Mouse (Mus musculus): ENCODE measurements at regions not wholly inside any gene's neighbourhood (a gene's known extent, or its start where the extent isn't known, plus 50 kb on each side); places are given as distances from the start of the nearest gene placed in this dataset.

GRCm38 (mm10) chr13:45250028-45250427, 139.5 kb upstream of the Mylip start:
- H3K27me3 ChIP-seq (ENCODE audit: control insufficient read depth, insufficient read depth, insufficient read length): peaks cover 4% of the 10 kb centered on the region
- TF ChIP-seq E2F4 (IDR thresholded peaks at IDR 0.05; ENCODE audit: insufficient read depth) (no peak), MAX (IDR thresholded peaks at IDR 0.05; ENCODE audit: low read depth) (no peak), MYOD1 (IDR thresholded peaks at IDR 0.05; ENCODE audit: control insufficient read depth in 1 of 3, insufficient read length in 2 of 3, low read depth in 2 of 3) (no peak), TCF3 (IDR thresholded peaks at IDR 0.05; ENCODE audit: insufficient read length, low read depth) (no peak), SRF (IDR thresholded peaks at IDR 0.05; ENCODE audit: control insufficient read depth, insufficient read length, low read depth) (no peak), POLR2A (IDR thresholded peaks at IDR 0.05; ENCODE audit: insufficient read length, low read depth) (no peak), POLR2AphosphoS2 (IDR thresholded peaks at IDR 0.05; ENCODE audit: insufficient read length, low read depth) (no peak), CEBPB (IDR thresholded peaks at IDR 0.05; ENCODE audit: insufficient read depth, poor library complexity, severe bottlenecking) (no peak), REST (IDR thresholded peaks at IDR 0.05; ENCODE audit: insufficient read depth, insufficient read length) (no peak), TCF12 (IDR thresholded peaks at IDR 0.05; ENCODE audit: insufficient read depth, poor library complexity, severe bottlenecking) (no peak), USF1 (IDR thresholded peaks at IDR 0.05; ENCODE audit: low read depth) (no peak), MYOG (IDR thresholded peaks at IDR 0.05; ENCODE audit: control insufficient read depth in 1 of 3, insufficient read depth in 1 of 3, insufficient read length in 2 of 3, low read depth in 2 of 3) (no peak)
- no peaks in the 10 kb centered on the region for H3K79me2 ChIP-seq (ENCODE audit: control insufficient read depth, insufficient read depth)
- H3K4me3 ChIP-seq: no peak overlapping the region
- H3ac ChIP-seq (ENCODE audit: control insufficient read depth, insufficient read length): no peak overlapping the region
- H3K4me2 ChIP-seq (ENCODE audit: low read depth): no peak overlapping the region
- no peaks in the 10 kb centered on the region for H3K36me3 ChIP-seq (ENCODE audit: control insufficient read depth, insufficient read depth)

GRCm38 (mm10) chr13:45251068-45251467, 138.5 kb upstream of the Mylip start:
- H3K79me2 ChIP-seq (ENCODE audit: control insufficient read depth, insufficient read depth): no peaks in the 10 kb centered on the region
- H3K4me3 ChIP-seq: no peak overlapping the region
- no peak overlapping the region for H3ac ChIP-seq (ENCODE audit: control insufficient read depth, insufficient read length)
- no peak overlapping the region for H3K4me2 ChIP-seq (ENCODE audit: low read depth)
- H3K36me3 ChIP-seq (ENCODE audit: control insufficient read depth, insufficient read depth): no peaks in the 10 kb centered on the region
- H3K27me3 ChIP-seq (ENCODE audit: control insufficient read depth, insufficient read depth, insufficient read length): peaks cover 4% of the 10 kb centered on the region
- TF ChIP-seq MYOG (IDR thresholded peaks at IDR 0.05; ENCODE audit: control insufficient read depth in 1 of 3, insufficient read depth in 1 of 3, insufficient read length in 2 of 3, low read depth in 2 of 3) (peak in 1 of 3 experiments; percentile 21), USF1 (IDR thresholded peaks at IDR 0.05; ENCODE audit: low read depth) (no peak), MYOD1 (IDR thresholded peaks at IDR 0.05; ENCODE audit: control insufficient read depth in 1 of 3, insufficient read length in 2 of 3, low read depth in 2 of 3) (peak in 1 of 3 experiments; percentile 9)

GRCm38 (mm10) chr13:45252126-45252525, 137.4 kb upstream of the Mylip start:
- H3K4me3 ChIP-seq: no peak overlapping the region
- H3ac ChIP-seq (ENCODE audit: control insufficient read depth, insufficient read length): no peak overlapping the region
- no peak for TF ChIP-seq USF1 (IDR thresholded peaks at IDR 0.05; ENCODE audit: low read depth)
- TF ChIP-seq SRF (IDR thresholded peaks at IDR 0.05; ENCODE audit: control insufficient read depth, insufficient read length, low read depth): no peak
- TF ChIP-seq POLR2A (IDR thresholded peaks at IDR 0.05; ENCODE audit: insufficient read length, low read depth): no peak
- TF ChIP-seq MYOD1 (IDR thresholded peaks at IDR 0.05; ENCODE audit: control insufficient read depth in 1 of 3, insufficient read length in 2 of 3, low read depth in 2 of 3): no peak
- TF ChIP-seq TCF12 (IDR thresholded peaks at IDR 0.05; ENCODE audit: insufficient read depth, poor library complexity, severe bottlenecking): no peak
- no peak for TF ChIP-seq TCF3 (IDR thresholded peaks at IDR 0.05; ENCODE audit: insufficient read length, low read depth)
- no peak for TF ChIP-seq REST (IDR thresholded peaks at IDR 0.05; ENCODE audit: insufficient read depth, insufficient read length)
- TF ChIP-seq MYOG (IDR thresholded peaks at IDR 0.05; ENCODE audit: control insufficient read depth in 1 of 3, insufficient read depth in 1 of 3, insufficient read length in 2 of 3, low read depth in 2 of 3): no peak
- no peak for TF ChIP-seq CEBPB (IDR thresholded peaks at IDR 0.05; ENCODE audit: insufficient read depth, poor library complexity, severe bottlenecking)
- TF ChIP-seq POLR2AphosphoS2 (IDR thresholded peaks at IDR 0.05; ENCODE audit: insufficient read length, low read depth): no peak
- TF ChIP-seq E2F4 (IDR thresholded peaks at IDR 0.05; ENCODE audit: insufficient read depth): no peak
- TF ChIP-seq MAX (IDR thresholded peaks at IDR 0.05; ENCODE audit: low read depth): no peak
- H3K4me2 ChIP-seq (ENCODE audit: low read depth): no peak overlapping the region
- no peaks in the 10 kb centered on the region for H3K79me2 ChIP-seq (ENCODE audit: control insufficient read depth, insufficient read depth)
- peaks cover 4% of the 10 kb centered on the region for H3K27me3 ChIP-seq (ENCODE audit: control insufficient read depth, insufficient read depth, insufficient read length)
- no peaks in the 10 kb centered on the region for H3K36me3 ChIP-seq (ENCODE audit: control insufficient read depth, insufficient read depth)

GRCm38 (mm10) chr13:45253221-45253620, 136.3 kb upstream of the Mylip start:
- Histone ChIP-seq H3K27me3 (ENCODE audit: control insufficient read depth, insufficient read depth, insufficient read length) (peaks cover 4% of the 10 kb centered on the region), H3ac (ENCODE audit: control insufficient read depth, insufficient read length) (no peak overlapping the region), H3K36me3 (ENCODE audit: control insufficient read depth, insufficient read depth) (no peaks in the 10 kb centered on the region), H3K79me2 (ENCODE audit: control insufficient read depth, insufficient read depth) (no peaks in the 10 kb centered on the region), H3K4me2 (ENCODE audit: low read depth) (no peak overlapping the region), H3K4me3 (no peak overlapping the region)
- TF ChIP-seq MYOD1 (IDR thresholded peaks at IDR 0.05; ENCODE audit: control insufficient read depth in 1 of 3, insufficient read length in 2 of 3, low read depth in 2 of 3) (no peak), SRF (IDR thresholded peaks at IDR 0.05; ENCODE audit: control insufficient read depth, insufficient read length, low read depth) (no peak), POLR2A (IDR thresholded peaks at IDR 0.05; ENCODE audit: insufficient read length, low read depth) (no peak), CEBPB (IDR thresholded peaks at IDR 0.05; ENCODE audit: insufficient read depth, poor library complexity, severe bottlenecking) (no peak), MYOG (IDR thresholded peaks at IDR 0.05; ENCODE audit: control insufficient read depth in 1 of 3, insufficient read depth in 1 of 3, insufficient read length in 2 of 3, low read depth in 2 of 3) (no peak), TCF12 (IDR thresholded peaks at IDR 0.05; ENCODE audit: insufficient read depth, poor library complexity, severe bottlenecking) (no peak), E2F4 (IDR thresholded peaks at IDR 0.05; ENCODE audit: insufficient read depth) (no peak), TCF3 (IDR thresholded peaks at IDR 0.05; ENCODE audit: insufficient read length, low read depth) (no peak), MAX (IDR thresholded peaks at IDR 0.05; ENCODE audit: low read depth) (no peak), POLR2AphosphoS2 (IDR thresholded peaks at IDR 0.05; ENCODE audit: insufficient read length, low read depth) (no peak), USF1 (IDR thresholded peaks at IDR 0.05; ENCODE audit: low read depth) (no peak), REST (IDR thresholded peaks at IDR 0.05; ENCODE audit: insufficient read depth, insufficient read length) (no peak)

GRCm38 (mm10) chr13:45255277-45255676, 134.3 kb upstream of the Mylip start:
- Histone ChIP-seq H3ac (ENCODE audit: control insufficient read depth, insufficient read length) (no peak overlapping the region), H3K4me2 (ENCODE audit: low read depth) (no peak overlapping the region), H3K79me2 (ENCODE audit: control insufficient read depth, insufficient read depth) (no peaks in the 10 kb centered on the region), H3K36me3 (ENCODE audit: control insufficient read depth, insufficient read depth) (no peaks in the 10 kb centered on the region), H3K4me3 (no peak overlapping the region), H3K27me3 (ENCODE audit: control insufficient read depth, insufficient read depth, insufficient read length) (peaks cover 4% of the 10 kb centered on the region)
- TF ChIP-seq USF1 (IDR thresholded peaks at IDR 0.05; ENCODE audit: low read depth): no peak
- TF ChIP-seq CEBPB (IDR thresholded peaks at IDR 0.05; ENCODE audit: insufficient read depth, poor library complexity, severe bottlenecking): no peak
- TF ChIP-seq MYOD1 (IDR thresholded peaks at IDR 0.05; ENCODE audit: control insufficient read depth in 1 of 3, insufficient read length in 2 of 3, low read depth in 2 of 3): no peak
- TF ChIP-seq SRF (IDR thresholded peaks at IDR 0.05; ENCODE audit: control insufficient read depth, insufficient read length, low read depth): no peak

Measured in myocyte (in vitro differentiated cells).